Mouse (Mus musculus): ENCODE data around the gene Slc37a1.

DNA sequence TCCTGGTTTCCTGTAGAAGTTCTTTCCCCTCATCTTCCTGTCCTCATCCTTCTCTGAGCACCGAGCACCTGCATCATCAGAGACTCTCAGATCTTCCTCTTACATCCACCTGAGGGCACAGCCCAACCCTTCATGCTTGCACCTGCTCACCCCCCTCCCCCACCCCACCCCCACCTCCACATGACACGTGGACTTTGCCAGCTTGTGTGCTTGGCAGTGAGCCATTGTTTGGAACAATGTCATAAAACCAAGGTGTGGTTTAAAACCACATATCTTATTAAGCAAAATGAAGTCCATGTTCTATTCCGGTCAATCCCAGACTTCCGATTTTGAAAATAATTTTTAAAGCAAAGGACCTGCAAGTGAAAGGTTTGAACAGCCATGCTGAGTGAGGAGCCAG, 35.9 kb downstream of the Slc37a1 start:
- TF ChIP-seq CTCF (conservative IDR thresholded peaks at IDR 0.05; ENCODE audit: low read length) (no peak), POU5F1 (IDR thresholded peaks at IDR 0.05; ENCODE audit: borderline replicate concordance, low read length) (no peak), NANOG (IDR thresholded peaks at IDR 0.05; ENCODE audit: borderline replicate concordance, low read length) (no peak)
